ENCODE assay signal across 8 mouse cellular contexts in genomic region chr2:101797901-101798250, GRCm38 (mm10).
DNase-seq lines count a peak whose midpoint lies in the region; ATAC-seq and TF ChIP-seq lines count a peak whose summit lies in the region.

No protein-coding gene starts in this region.

- peaks cover 13% of the 10 kb centered on the region; the same call in 1 of the 2 replicates for H3K4me1 ChIP-seq in kidney, embryonic 14.5 days (ENCODE audit: control insufficient read depth, insufficient read depth, low read length)
- no peaks in the 10 kb centered on the region for H3K4me1 ChIP-seq in brown adipose tissue, adult 24 weeks (ENCODE audit: control insufficient read depth, insufficient read depth, insufficient read length, low read length)
- peaks cover 10% of the 10 kb centered on the region; the same call in 1 of the 2 replicates for H3K4me1 ChIP-seq in hindbrain, postnatal 0 days (ENCODE audit: insufficient read depth, low read length)

- no peak for DNase-seq in kidney, adult 18-20 months
- peak; percentile 35 for DNase-seq in hindbrain, postnatal 0 days (ENCODE audit: low spot score)
- DNase-seq in lung, postnatal 10 days, result peak; percentile 41
- DNase-seq in gastrocnemius, postnatal 25 days, result no peak
- DNase-seq in right cerebral cortex, postnatal 36 days (ENCODE audit: low spot score in 2 of 2), result no peak

- H3K9me3 ChIP-seq in kidney, embryonic 14.5 days (ENCODE audit: control insufficient read depth, low read length), result no peaks in the 10 kb centered on the region
- H3K9me3 ChIP-seq in hindbrain, postnatal 0 days (ENCODE audit: low read length), result no peaks in the 10 kb centered on the region

- peak overlapping the region; percentile 77 for H3K4me3 ChIP-seq in kidney, embryonic 14.5 days (ENCODE audit: low read length)
- H3K4me3 ChIP-seq in brown adipose tissue, adult 24 weeks (ENCODE audit: insufficient read depth, low read depth, low read length), result peak overlapping the region; percentile 66
- peak overlapping the region; percentile 47 for H3K4me3 ChIP-seq in hindbrain, postnatal 0 days (ENCODE audit: low read length)

- peak overlapping the region; percentile 78 for H3K9ac ChIP-seq in kidney, embryonic 14.5 days (ENCODE audit: low read depth, low read length)
- H3K9ac ChIP-seq in hindbrain, postnatal 0 days (replicated peaks; ENCODE audit: low read length), result peak overlapping the region; percentile 40; the same call in 1 of the 2 replicates

- peak overlapping the region; percentile 93 for H3K27ac ChIP-seq in kidney, embryonic 14.5 days (ENCODE audit: low read depth, low read length)
- H3K27ac ChIP-seq in brown adipose tissue, adult 24 weeks (replicated peaks; ENCODE audit: low read depth, low read length), result 0 out of 2 replicates have a peak overlapping the region, but pooled peaks have one; percentile 4
- peak overlapping the region; percentile 48; the same call in 1 of the 2 replicates for H3K27ac ChIP-seq in hindbrain, postnatal 0 days

- H3K27me3 ChIP-seq in kidney, embryonic 14.5 days (ENCODE audit: control insufficient read depth, insufficient read depth, low read length), result no peaks in the 10 kb centered on the region
- no peaks in the 10 kb centered on the region for H3K27me3 ChIP-seq in hindbrain, postnatal 0 days (ENCODE audit: insufficient read depth, low read length)

- peak overlapping the region; percentile 88 for H3K4me2 ChIP-seq in kidney, embryonic 14.5 days (replicated peaks; ENCODE audit: low read depth, low read length)
- peak overlapping the region; percentile 93 for H3K4me2 ChIP-seq in hindbrain, postnatal 0 days (ENCODE audit: low read depth, low read length)

- ATAC-seq in kidney, embryonic 14.5 days (ENCODE audit: low FRiP score, low TSS enrichment), result peak; percentile 13; the same call in 1 of the 2 replicates
- no peak for ATAC-seq in hindbrain, postnatal 0 days
- ATAC-seq in cerebellum, adult (ENCODE audit: insufficient number of reproducible peaks, low FRiP score, low TSS enrichment), result no peak

- H3K36me3 ChIP-seq in kidney, embryonic 14.5 days (ENCODE audit: control insufficient read depth, insufficient read depth, low read length), result no peaks in the 10 kb centered on the region
- no peaks in the 10 kb centered on the region for H3K36me3 ChIP-seq in hindbrain, postnatal 0 days (ENCODE audit: insufficient read depth, low read length)

- no peak for TF ChIP-seq CTCF in hindbrain, postnatal 0 days (IDR thresholded peaks at IDR 0.05; ENCODE audit: low read depth)

- under 1% methylated on average over 19 of the region's 19 CpGs for whole genome bisulfite sequencing in kidney, embryonic 14.5 days
- under 1% methylated on average over 19 of the region's 19 CpGs for WGBS in hindbrain, postnatal 0 days

Comparison
In these comparisons a context has a peak if more than half of its experiments do, and no peak if none do; other contexts are left out.
1. H3K27ac ChIP-seq: peak in every context shown above with its lines; median percentile 93 in kidney, embryonic 14.5 days; 48 in hindbrain, postnatal 0 days; 4 in brown adipose tissue, adult 24 weeks.
2. DNase-seq: peak in hindbrain, postnatal 0 days (single experiment) and lung, postnatal 10 days (single experiment); none in kidney, adult 18-20 months (single experiment), gastrocnemius, postnatal 25 days (single experiment) and right cerebral cortex, postnatal 36 days (0 of 2).
3. Peak in every context shown above with its lines, with median percentiles within 50 percentile points of each other: H3K4me3 ChIP-seq.